Mouse (Mus musculus) liver, embryonic 15.5 days (tissue): ENCODE data around the gene Plpp2. TPM values are rescaled to one million over a fixed set of nuclear protein-coding genes. Genes with fewer than 3 reads are reported as not detected.

Source experiments
- ATAC-seq: fragments of 200-750 bp; cut with Nextera tagmentation; 2 replicates; pipeline ENCODE4 v1.8.0; 2017; ENCODE audit warnings: moderate number of reproducible peaks, mild to moderate bottlenecking, moderate library complexity; ENCODE audit not compliant: insufficient read depth
- H3K27ac ChIP-seq: fragments of 300-500 bp; sonication (generic); replicated peaks from 2 replicates; pipeline ENCODE4 v1.5.1; 2015; ENCODE audit warnings: mild to moderate bottlenecking, inconsistent platforms
- H3K27me3 ChIP-seq: fragments of 300-500 bp; sonication (generic); 2 replicates; pipeline ENCODE4 v1.6.1; 2015; ENCODE audit warnings: mild to moderate bottlenecking, inconsistent platforms
- H3K36me3 ChIP-seq: fragments of 300-500 bp; sonication (generic); replicated peaks from 2 replicates; pipeline ENCODE4 v1.6.1; 2015; ENCODE audit warnings: moderate library complexity, mild to moderate bottlenecking, inconsistent platforms
- H3K4me1 ChIP-seq: fragments of 300-500 bp; sonication (generic); replicated peaks from 2 replicates; pipeline ENCODE4 v1.6.1; 2015; ENCODE audit warnings: inconsistent platforms
- H3K4me2 ChIP-seq: fragments of 300-500 bp; sonication (generic); 2 replicates; pipeline ENCODE4 v1.6.1; 2015; ENCODE audit warnings: moderate library complexity, mild to moderate bottlenecking, inconsistent platforms
- H3K4me3 ChIP-seq: fragments of 300-500 bp; sonication (generic); replicated peaks from 2 replicates; pipeline ENCODE4 v1.5.1; 2015; ENCODE audit warnings: mild to moderate bottlenecking, inconsistent platforms
- H3K9ac ChIP-seq: fragments of 300-500 bp; sonication (generic); 2 replicates; pipeline ENCODE4 v1.6.1; 2015; ENCODE audit warnings: moderate library complexity, mild to moderate bottlenecking, inconsistent platforms
- H3K9me3 ChIP-seq: fragments of 300-500 bp; sonication (generic); replicated peaks from 2 replicates; pipeline ENCODE4 v1.6.1; 2016; ENCODE audit warnings: inconsistent platforms
- WGBS: fragments of 180-500 bp; shearing (Covaris S2); methylation state at CpG from one replicate; pipeline ENCODE4 v1.1.7; 2015; ENCODE audit warnings: mixed read lengths; ENCODE audit not compliant: insufficient replicate concordance; 5-methylcytosine and 5-hydroxymethylcytosine counted together
- polyA plus RNA-seq: library from polyadenylated mRNA; unstranded; fragments of >200 nt; fragmentation: Nextera tagmentation; extraction: Ambion mirVana; gene quantifications from 2 replicates; pipeline ENCODE4 v1.2.1, GENCODE M21; 2015

Plpp2 gene
- polyA plus RNA-seq, 1 experiment from 2014 or later = 21.5 TPM

- H3K4me1 ChIP-seq = peaks cover 27% of the 10 kb centered on the region
- ATAC-seq = no peak
- H3K36me3 ChIP-seq = peaks cover 39% of the 10 kb centered on the region
Observed at GRCm38 (mm10) chr10:79550366-79550765, 16.8 kb upstream of the Plpp2 start.

GRCm38 (mm10) chr10:79548971-79549723, 15.6 kb upstream of the Plpp2 start:
- Histone ChIP-seq H3K4me1 (peaks cover 24% of the 10 kb centered on the region), H3K27ac (no peak overlapping the region), H3K9me3 (no peaks in the 10 kb centered on the region), H3K9ac (no peak overlapping the region), H3K36me3 (peaks cover 51% of the 10 kb centered on the region), H3K4me2 (no peak overlapping the region), H3K4me3 (no peak overlapping the region), H3K27me3 (no peaks in the 10 kb centered on the region)
- ATAC-seq = no peak
- WGBS = 85% methylated on average over 18 of the region's 18 CpGs

More at GRCm38 (mm10) chr10:79550366-79550765, 16.8 kb upstream of the Plpp2 start:
- 65% methylated on average over 9 of the region's 9 CpGs for WGBS
- Histone ChIP-seq H3K27me3 (peaks cover 4% of the 10 kb centered on the region), H3K9me3 (no peaks in the 10 kb centered on the region), H3K9ac (no peak overlapping the region), H3K4me3 (no peak overlapping the region), H3K27ac (no peak overlapping the region), H3K4me2 (no peak overlapping the region)

GRCm38 (mm10) chr10:79548546-79548945, 14.9 kb upstream of the Plpp2 start:
- 76% methylated on average over 5 of the region's 5 CpGs for WGBS

GRCm38 (mm10) chr10:79547148-79547675, 13.6 kb upstream of the Plpp2 start:
- no peak for ATAC-seq

More at GRCm38 (mm10) chr10:79548546-79548945, 14.9 kb upstream of the Plpp2 start:
- ATAC-seq = no peak
- Histone ChIP-seq H3K27ac (no peak overlapping the region), H3K4me2 (no peak overlapping the region), H3K4me3 (no peak overlapping the region), H3K36me3 (peaks cover 57% of the 10 kb centered on the region), H3K9me3 (no peaks in the 10 kb centered on the region), H3K9ac (no peak overlapping the region), H3K4me1 (peaks cover 18% of the 10 kb centered on the region), H3K27me3 (no peaks in the 10 kb centered on the region)

GRCm38 (mm10) chr10:79546483-79546882, 12.9 kb upstream of the Plpp2 start:
- Histone ChIP-seq H3K27ac (no peak overlapping the region), H3K9ac (no peak overlapping the region), H3K36me3 (peaks cover 66% of the 10 kb centered on the region), H3K27me3 (no peaks in the 10 kb centered on the region), H3K4me1 (0 out of 2 replicates have a peak, but pooled peaks cover 7% of the 10 kb centered on the region), H3K4me2 (no peak overlapping the region), H3K4me3 (no peak overlapping the region), H3K9me3 (no peaks in the 10 kb centered on the region)
- WGBS = 80% methylated on average over 11 of the region's 11 CpGs
- ATAC-seq = no peak

More at GRCm38 (mm10) chr10:79547148-79547675, 13.6 kb upstream of the Plpp2 start:
- H3K27ac ChIP-seq = no peak overlapping the region
- no peak overlapping the region for H3K9ac ChIP-seq
- no peak overlapping the region for H3K4me3 ChIP-seq
- 70% methylated on average over 5 of the region's 5 CpGs for WGBS
- peaks cover 59% of the 10 kb centered on the region for H3K36me3 ChIP-seq
- H3K4me1 ChIP-seq = peaks cover 8% of the 10 kb centered on the region
- no peaks in the 10 kb centered on the region for H3K27me3 ChIP-seq
- no peaks in the 10 kb centered on the region for H3K9me3 ChIP-seq
- H3K4me2 ChIP-seq = no peak overlapping the region

GRCm38 (mm10) chr10:79545891-79546290, 12.3 kb upstream of the Plpp2 start:
- 0 out of 2 replicates have a peak, but pooled peaks cover 7% of the 10 kb centered on the region for H3K4me1 ChIP-seq
- no peak overlapping the region for H3K9ac ChIP-seq
- 76% methylated on average over 12 of the region's 12 CpGs for WGBS
- no peak overlapping the region for H3K27ac ChIP-seq
- H3K27me3 ChIP-seq = no peaks in the 10 kb centered on the region
- H3K36me3 ChIP-seq = peaks cover 72% of the 10 kb centered on the region
- H3K9me3 ChIP-seq = no peaks in the 10 kb centered on the region
- ATAC-seq = no peak
- H3K4me3 ChIP-seq = no peak overlapping the region
- no peak overlapping the region for H3K4me2 ChIP-seq

GRCm38 (mm10) chr10:79544631-79545030, 11.0 kb upstream of the Plpp2 start:
- Histone ChIP-seq H3K9ac (no peak overlapping the region), H3K4me1 (0 out of 2 replicates have a peak, but pooled peaks cover 7% of the 10 kb centered on the region), H3K27ac (no peak overlapping the region), H3K27me3 (no peaks in the 10 kb centered on the region), H3K4me2 (no peak overlapping the region), H3K36me3 (peaks cover 80% of the 10 kb centered on the region), H3K4me3 (no peak overlapping the region), H3K9me3 (no peaks in the 10 kb centered on the region)
- no peak for ATAC-seq
- 87% methylated on average over 5 of the region's 5 CpGs for WGBS

GRCm38 (mm10) chr10:79543884-79544597, 10.4 kb upstream of the Plpp2 start:
- no peaks in the 10 kb centered on the region for H3K27me3 ChIP-seq
- 0 out of 2 replicates have a peak, but pooled peaks cover 7% of the 10 kb centered on the region for H3K4me1 ChIP-seq
- peaks cover 74% of the 10 kb centered on the region for H3K36me3 ChIP-seq
- H3K27ac ChIP-seq = no peak overlapping the region
- no peak overlapping the region for H3K4me2 ChIP-seq
- no peak overlapping the region for H3K9ac ChIP-seq
- no peaks in the 10 kb centered on the region for H3K9me3 ChIP-seq
- 66% methylated on average over 9 of the region's 9 CpGs for WGBS
- peak; percentile 25; the same call in 1 of the 2 replicates for ATAC-seq
- H3K4me3 ChIP-seq = no peak overlapping the region

GRCm38 (mm10) chr10:79542171-79542570, 8.6 kb upstream of the Plpp2 start:
- no peaks in the 10 kb centered on the region for H3K9me3 ChIP-seq
- no peak overlapping the region for H3K27ac ChIP-seq
- 84% methylated on average over 11 of the region's 11 CpGs for WGBS
- 0 out of 2 replicates have a peak, but pooled peaks cover 7% of the 10 kb centered on the region for H3K4me1 ChIP-seq
- ATAC-seq = no peak
- H3K9ac ChIP-seq = no peak overlapping the region
- H3K4me3 ChIP-seq = no peak overlapping the region
- peaks cover 56% of the 10 kb centered on the region for H3K36me3 ChIP-seq
- no peak overlapping the region for H3K4me2 ChIP-seq
- H3K27me3 ChIP-seq = no peaks in the 10 kb centered on the region

GRCm38 (mm10) chr10:79541522-79541921, 7.9 kb upstream of the Plpp2 start:
- Histone ChIP-seq H3K36me3 (peaks cover 49% of the 10 kb centered on the region), H3K4me1 (0 out of 2 replicates have a peak, but pooled peaks cover 7% of the 10 kb centered on the region), H3K9ac (no peak overlapping the region), H3K27ac (no peak overlapping the region), H3K4me2 (no peak overlapping the region), H3K27me3 (no peaks in the 10 kb centered on the region), H3K9me3 (no peaks in the 10 kb centered on the region), H3K4me3 (no peak overlapping the region)
- no peak for ATAC-seq
- 74% methylated on average over 15 of the region's 15 CpGs for WGBS

- WGBS = 81% methylated on average over 11 of the region's 11 CpGs
- H3K36me3 ChIP-seq = peaks cover 44% of the 10 kb centered on the region
Observed at GRCm38 (mm10) chr10:79540746-79541145, 7.2 kb upstream of the Plpp2 start.

More at GRCm38 (mm10) chr10:79540746-79541145, 7.2 kb upstream of the Plpp2 start:
- Histone ChIP-seq H3K27me3 (peaks cover 5% of the 10 kb centered on the region; the same call in 1 of the 2 replicates), H3K4me2 (no peak overlapping the region), H3K9me3 (no peaks in the 10 kb centered on the region), H3K9ac (no peak overlapping the region), H3K4me3 (no peak overlapping the region), H3K27ac (no peak overlapping the region), H3K4me1 (0 out of 2 replicates have a peak, but pooled peaks cover 7% of the 10 kb centered on the region)
- no peak for ATAC-seq
